Mouse (Mus musculus) testis, postnatal 10 days (tissue): ENCODE data around the gene Olfr491.

Source experiments
- DNase-seq: peaks from one replicate; pipeline ENCODE4 v3.0.0; 2021; ENCODE audit warnings: low spot score

The Olfr491 gene

DNA sequence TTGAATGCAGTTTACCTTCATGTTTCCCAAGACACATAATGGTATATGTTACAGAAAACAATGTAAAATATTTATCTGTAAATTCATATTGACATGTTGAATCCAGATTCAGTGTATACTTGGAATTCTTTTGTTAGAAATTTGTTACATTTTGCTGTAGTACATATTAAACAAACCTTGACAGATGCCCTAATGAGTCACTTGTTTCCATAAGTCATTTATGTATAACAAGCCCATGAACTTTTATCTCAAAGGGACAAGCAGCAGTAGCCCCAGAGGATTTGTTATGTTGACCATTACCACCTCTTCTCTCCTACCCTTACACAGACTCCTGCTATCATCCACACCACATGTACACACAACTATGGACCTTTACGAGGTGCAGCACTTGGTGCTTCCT is at the start of gene Olfr491:
Gene Olfr491, plus strand, starts transcription at position 301 of the 400 bp plus-strand sequence.
- no peak for DNase-seq

DNA sequence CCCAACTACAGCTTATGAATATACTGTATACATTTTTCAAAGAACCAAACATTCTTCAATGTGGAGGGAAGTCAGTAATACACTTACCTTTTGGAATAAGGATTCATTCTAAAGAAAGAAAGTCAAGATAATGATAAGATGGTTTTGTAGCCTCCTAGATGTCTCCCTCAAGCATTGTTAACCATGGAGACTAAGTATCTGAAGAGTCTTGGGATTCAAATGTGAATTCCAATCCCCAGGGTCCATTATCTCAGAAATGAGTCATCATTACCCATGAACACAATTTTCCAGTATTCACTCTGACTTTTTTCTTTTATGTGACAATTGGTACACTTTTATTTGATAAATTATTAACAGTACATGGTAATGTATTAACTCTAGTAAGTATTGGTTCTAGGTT is 24.4 kb upstream of the Olfr491 start, which contains the start of gene Olfr490:
Gene Olfr490, minus strand, starts transcription at position 101 of the 400 bp plus-strand sequence.
- DNase-seq: no peak

DNA sequence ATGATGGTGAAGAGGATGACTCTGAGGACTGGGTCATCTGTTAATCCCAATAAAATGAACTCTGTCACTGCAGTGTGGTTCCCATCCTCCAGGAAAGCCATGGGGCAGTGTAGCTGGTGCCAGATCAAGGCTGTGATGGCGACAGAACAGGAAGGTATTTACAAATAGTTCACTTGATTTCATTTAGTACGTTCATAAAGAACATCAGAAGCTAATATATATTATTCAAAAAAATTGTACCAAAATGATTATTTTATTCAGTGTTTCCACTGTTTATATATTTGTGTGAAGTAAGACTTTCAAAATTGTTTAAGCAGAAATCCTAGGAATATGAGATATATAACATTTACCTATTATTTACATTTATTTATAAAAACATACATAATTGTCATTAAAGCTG is 10.3 kb downstream of the Olfr491 start, which contains the start of gene Olfr492:
Gene Olfr492, minus strand, starts transcription at position 101 of the 400 bp plus-strand sequence.
- no peak for DNase-seq

DNA sequence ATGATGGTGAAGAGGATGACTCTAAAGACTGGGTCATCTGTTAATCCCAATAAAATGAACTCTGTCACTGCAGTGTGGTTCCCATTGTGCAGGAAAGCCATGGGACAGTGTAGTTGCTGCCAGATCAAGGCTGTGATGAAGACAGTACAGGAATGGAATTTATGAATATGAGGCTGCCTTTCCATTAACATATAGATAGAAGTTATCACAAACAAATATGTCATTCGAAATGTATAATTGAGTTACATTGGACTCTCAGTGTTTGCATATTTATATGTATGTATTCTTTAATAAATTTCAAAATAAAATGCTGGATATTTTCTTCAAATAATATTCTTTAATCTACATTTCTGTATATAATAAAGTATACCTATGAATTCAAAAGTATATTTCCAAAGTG is 33.6 kb downstream of the Olfr491 start, which contains the start of gene Olfr493:
Gene Olfr493, minus strand, starts transcription at position 101 of the 400 bp plus-strand sequence.
- DNase-seq: no peak

DNA sequence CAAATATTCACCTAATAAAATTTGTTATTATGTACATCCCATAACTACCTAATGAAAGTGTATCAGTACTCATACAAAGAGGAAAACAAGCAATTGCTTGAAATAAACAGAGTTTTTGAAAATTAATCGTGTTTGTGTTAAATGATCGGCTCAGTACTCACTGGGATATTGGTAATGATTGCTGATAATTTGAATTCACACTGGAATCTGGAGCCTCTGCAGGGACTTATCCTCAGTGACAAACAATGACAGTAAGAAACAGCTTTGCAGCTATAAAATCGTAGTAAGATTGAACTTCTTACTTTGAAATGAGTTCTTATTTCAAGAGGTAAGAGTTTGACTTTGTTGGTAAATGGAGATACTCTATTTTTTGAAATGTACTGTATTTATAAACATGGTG is 51.8 kb downstream of the Olfr491 start, which contains the start of gene Olfr494:
Gene Olfr494, plus strand, starts transcription at position 301 of the 400 bp plus-strand sequence.
- DNase-seq: no peak
